Mouse (Mus musculus) cerebellum, postnatal 10 days (tissue): ENCODE measurements at regions not wholly inside any gene's neighbourhood (a gene's known extent, or its start where the extent isn't known, plus 50 kb on each side); places are given as distances from the start of the nearest gene placed in this dataset.

ENCODE experiments used
- DNase-seq, 2 experiments: peaks; one replicate each; pipeline ENCODE4 v3.0.0; 2021; ENCODE audit warnings: mixed read lengths in 2 of 2

DNA sequence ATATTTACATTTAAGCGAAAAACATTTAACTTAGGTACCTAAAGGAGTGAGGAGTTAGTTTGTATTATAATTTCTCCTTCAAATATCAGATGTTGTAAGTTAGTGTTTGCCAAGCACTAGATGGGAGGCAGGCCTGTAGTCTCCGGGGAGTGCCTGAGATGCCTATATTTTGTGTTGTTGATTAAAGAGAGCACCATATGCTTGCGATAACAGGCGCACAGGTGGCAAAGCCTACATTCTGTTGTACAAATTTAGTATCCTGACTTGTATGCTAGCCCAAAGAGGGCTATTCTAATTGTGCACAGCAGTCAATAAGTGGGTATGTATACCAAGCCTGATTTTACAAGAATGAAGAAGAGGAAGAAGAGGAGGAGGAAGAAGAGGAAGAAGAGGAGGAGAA, 151.8 kb upstream of the Atxn1 start:
- no peak for DNase-seq

DNA sequence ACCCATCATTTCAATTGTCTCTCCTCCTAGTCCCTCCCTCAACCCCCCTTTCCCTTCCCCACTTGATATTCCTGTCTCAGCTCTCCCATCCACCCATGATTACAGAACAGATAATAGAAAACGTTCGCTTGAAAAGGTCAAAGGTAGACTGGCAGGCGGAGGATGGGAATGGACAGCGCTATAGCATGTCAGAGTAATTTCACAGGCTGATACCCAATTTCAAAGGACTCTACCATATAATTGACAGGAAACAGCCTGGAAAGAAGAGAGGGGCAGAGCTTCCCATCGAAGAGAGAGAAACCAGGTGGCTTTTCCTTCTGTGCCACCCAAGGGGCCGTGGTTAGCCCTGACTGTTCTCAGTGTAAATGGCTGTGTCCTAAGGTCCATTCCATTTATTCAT, 140.2 kb upstream of the Atxn1 start:
- DNase-seq: no peak

DNA sequence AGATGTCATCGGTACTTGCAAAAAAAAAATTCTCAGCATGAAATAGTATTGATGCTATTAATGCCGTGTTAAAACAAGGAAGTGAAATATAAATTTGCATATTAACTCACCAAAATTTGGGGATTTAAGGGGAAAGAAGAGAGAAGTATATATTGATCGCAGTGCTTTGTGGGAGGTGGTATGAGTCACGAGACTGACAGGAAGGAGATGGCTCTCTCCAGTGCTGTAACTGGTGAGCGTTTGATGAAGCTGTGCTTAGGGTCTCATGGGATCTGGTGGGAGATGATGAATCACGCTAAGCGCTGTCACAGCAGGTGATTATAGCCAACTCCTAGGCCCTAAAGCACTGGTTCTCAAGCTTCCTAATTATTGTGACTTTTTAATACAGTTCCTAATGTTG, 133.8 kb upstream of the Atxn1 start:
- no peak for DNase-seq

GRCm38 (mm10) chr13:46098131-46098530, 133.3 kb upstream of the Atxn1 start:
- DNase-seq: no peak

- DNase-seq: peak; percentile 14 to 21
Measured at GRCm38 (mm10) chr13:46096968-46097367, 132.2 kb upstream of the Atxn1 start.

- DNase-seq: no peak
Measured at GRCm38 (mm10) chr13:46096416-46096815, 131.6 kb upstream of the Atxn1 start.

DNA sequence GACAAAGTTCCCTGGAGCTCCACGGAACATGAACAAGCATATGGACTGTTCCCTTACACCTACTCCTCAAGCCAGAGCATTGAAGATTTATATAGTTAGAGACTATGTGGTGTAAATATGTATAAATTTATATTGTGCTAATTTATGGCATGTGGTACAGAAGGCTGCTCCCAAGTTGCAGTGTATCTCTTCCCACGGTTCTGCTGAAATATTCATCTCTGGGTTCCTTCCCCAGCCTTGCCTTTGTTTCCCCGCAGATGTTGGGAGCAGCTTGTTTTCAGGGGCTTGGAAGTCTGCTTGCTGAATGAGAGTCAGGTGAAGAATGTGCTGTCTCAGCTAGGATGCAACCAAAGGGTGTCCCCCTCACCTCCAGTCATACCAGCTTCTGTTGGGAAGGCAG, 128.0 kb upstream of the Atxn1 start:
- no peak for DNase-seq

DNA sequence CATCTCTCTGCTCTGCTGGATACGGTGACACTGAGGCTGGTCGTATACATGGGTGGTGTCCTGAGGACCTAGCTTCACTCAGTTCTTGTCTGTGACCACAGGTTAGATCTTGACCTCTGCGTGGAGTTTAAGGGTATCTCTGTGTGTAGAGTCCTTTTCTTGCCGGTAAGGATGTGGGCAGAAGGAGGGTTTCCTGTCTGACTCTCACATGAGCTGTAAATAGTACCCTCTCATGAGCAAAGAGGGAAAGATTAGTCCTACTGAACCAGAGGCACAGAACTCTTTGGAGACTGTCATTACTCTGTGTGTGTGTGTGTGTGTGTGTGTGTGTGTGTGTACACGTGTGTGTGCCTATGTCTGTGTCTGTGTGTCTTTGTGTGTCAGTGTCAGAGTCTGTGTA, 126.3 kb upstream of the Atxn1 start:
- no peak for DNase-seq

- DNase-seq: no peak
Measured at GRCm38 (mm10) chr13:46088237-46088636, 123.4 kb upstream of the Atxn1 start.

DNA sequence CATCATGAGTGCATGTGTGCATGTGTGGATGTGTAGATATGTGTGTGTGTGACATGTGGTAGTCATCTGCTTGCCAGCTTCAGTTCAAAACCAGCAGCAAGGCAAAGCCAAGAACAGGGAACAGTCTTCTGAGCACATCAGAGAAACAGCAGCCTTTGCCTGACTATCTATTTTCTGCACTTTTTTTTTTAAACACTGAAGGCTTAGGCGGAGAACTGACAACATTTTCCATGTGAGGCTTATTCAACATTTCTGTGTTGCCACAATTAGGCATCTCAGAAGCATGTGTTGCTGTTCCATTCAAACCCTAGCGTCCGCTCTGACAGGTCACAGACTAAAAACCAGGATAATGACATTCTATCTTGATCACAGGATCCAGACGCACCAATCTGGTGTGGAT, 122.9 kb upstream of the Atxn1 start:
- DNase-seq: no peak

DNA sequence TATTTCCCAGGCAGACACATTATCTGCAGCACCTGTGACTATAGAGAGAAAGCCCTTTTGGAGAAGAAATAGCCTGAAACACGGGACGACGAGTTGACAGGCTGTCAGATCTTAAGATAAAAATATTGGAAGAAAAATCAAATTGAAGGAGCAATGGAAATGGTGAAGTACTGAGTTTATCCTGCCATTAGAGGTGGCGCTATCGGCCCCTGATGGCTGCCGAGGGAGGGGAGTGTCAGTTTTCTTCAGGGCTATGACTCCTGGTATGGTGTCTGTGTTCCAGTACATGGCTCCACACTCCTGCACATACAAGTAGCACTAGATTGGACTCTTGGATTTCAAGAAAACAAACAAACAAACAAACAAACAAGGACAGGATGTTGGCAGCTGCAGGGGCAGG, 112.1 kb upstream of the Atxn1 start:
- DNase-seq: peak in 1 of 2 experiments; percentile 6

DNA sequence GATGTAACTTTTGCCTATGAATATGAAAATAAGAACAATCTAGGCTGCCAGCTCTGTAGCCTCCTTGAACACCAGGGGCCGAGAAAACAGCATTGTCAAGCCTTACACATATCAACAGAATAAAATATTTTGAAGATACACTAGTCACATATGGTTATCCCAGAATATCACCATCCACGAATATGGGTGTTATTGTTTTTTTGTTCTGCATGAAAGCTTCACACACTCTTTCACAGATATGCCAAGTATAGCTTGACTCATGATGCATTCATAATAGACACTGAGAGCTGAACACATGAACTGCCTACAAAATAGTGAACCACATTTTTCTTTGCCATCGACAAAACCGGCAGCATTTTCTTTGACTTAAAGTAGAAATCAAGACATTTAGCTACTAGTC, 106.9 kb upstream of the Atxn1 start:
- no peak for DNase-seq

GRCm38 (mm10) chr13:46069571-46069970, 104.8 kb upstream of the Atxn1 start:
- no peak for DNase-seq

DNA sequence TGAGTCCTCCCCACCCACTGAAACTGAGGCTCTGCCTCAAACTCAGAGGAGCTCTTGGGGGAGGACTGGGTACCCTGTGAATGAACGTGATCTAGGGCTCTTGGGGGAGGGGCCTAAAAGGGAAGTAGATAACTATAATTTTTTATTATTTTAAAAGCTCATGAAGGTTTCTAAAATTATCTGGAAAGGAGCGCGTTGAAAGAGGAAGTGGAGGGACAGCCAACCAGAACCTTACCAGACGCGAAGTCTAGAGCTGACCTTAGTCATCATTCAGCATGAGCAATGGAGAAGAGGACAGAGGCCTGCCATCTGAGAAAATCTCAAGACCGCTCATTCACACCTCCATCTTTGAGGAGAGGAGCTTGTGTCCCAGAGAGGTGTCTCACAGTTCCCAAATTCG, 98.0 kb upstream of the Atxn1 start:
- DNase-seq: no peak

- DNase-seq: no peak
Measured at GRCm38 (mm10) chr13:46059870-46060269, 95.1 kb upstream of the Atxn1 start.

DNA sequence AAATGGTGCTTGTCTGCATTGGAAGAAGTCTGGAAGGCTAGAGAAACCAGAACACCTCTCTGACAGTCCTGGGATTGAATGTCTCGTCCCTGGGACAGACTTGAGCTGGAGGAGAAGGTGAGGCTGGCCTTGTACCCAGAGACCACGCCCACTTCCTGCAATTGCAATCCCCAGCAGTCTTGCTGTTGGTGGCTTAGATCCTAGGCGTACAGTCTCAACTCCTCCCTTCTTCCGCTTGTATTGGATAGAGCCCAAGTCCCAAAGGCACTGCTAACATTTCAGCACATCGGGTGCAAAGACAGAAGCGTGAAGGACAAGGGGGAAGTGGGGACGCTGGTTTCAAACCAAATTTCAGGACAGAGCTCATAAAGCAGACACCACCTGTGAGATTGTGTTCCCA, 94.1 kb upstream of the Atxn1 start:
- DNase-seq: no peak

- DNase-seq: no peak
Measured at GRCm38 (mm10) chr13:46058341-46058740, 93.5 kb upstream of the Atxn1 start.

DNA sequence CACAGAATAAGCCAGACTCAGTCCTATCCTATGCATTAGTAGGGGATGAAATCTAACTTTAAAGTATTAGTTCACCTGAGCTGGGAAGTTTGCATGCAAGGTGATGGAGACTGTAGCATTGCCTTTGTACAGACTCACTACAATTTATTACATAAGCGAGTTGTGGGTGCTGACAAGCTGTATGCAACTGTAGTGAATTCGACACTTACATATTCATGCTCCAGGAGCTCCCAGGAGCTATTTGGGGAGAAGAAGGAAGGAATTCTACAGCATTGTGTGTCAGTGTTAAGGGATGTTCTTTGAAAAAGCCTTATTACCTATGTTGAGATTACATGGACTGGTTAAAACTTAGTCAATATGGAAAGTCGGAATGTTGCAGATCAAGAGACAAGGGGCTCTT, 90.6 kb upstream of the Atxn1 start:
- no peak for DNase-seq

- DNase-seq: no peak
Measured at GRCm38 (mm10) chr13:46043568-46043967, 78.8 kb upstream of the Atxn1 start.

- DNase-seq: no peak
Measured at GRCm38 (mm10) chr13:46043016-46043415, 78.2 kb upstream of the Atxn1 start.

GRCm38 (mm10) chr13:46042224-46042623, 77.4 kb upstream of the Atxn1 start:
- no peak for DNase-seq

- no peak for DNase-seq
Measured at GRCm38 (mm10) chr13:46041475-46041874, 76.7 kb upstream of the Atxn1 start.

DNA sequence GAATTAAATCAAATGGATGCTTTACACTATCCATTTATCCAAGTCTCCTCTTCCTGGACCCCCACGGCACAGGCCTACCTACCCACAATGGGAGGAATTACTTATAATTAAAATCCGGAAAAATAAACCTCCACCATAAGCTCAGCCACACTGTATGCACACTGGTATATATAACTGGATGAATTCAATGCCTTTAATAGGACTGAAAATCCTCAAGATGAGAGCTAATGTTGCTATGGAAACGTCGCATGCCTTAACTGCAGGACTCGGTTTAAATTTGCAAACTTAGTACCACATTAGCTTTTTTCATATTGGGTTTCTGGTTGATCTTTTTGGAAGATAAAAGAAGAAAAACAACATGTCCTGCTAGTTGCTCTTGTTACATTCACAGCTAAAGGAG, 75.3 kb upstream of the Atxn1 start:
- no peak for DNase-seq

GRCm38 (mm10) chr13:46038441-46039331, 73.9 kb upstream of the Atxn1 start:
- no peak for DNase-seq

DNA sequence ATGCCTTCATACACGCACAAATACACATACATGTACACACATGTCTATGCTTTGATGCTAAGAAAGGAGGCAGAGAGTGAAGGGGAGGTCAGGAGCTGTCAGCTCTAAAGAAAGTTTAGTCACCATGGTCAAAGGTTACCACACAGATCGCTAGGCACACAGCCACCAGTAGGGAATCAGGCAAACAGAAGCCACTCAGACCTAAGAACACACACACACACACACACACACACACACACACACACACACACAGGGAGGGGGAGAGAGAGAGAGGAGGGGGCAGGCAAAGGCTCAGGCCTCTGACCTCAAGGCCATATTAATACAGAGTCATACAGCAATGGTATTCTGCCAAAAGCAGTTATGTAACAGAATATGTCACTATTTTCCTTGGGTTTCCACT, 67.5 kb upstream of the Atxn1 start:
- no peak for DNase-seq
